Mouse (Mus musculus) heart, embryonic 10.5 days (tissue): ENCODE results near the gene Stim2. TPM values are rescaled to one million over a fixed set of nuclear protein-coding genes. Genes with fewer than 3 reads are reported as not detected.
A peak's percentile ranks its signal among the peaks of the same experiment; 100 is the strongest.

ENCODE experiments used
- DNase-seq: peaks from one replicate; pipeline ENCODE4 v3.0.0-alpha.2; 2017; ENCODE audit warnings: low spot score
- H3K27ac ChIP-seq: fragments of 300-500 bp; sonication (generic); 2 replicates; pipeline ENCODE4 v1.5.1; 2016; ENCODE audit warnings: mild to moderate bottlenecking
- H3K27me3 ChIP-seq: fragments of 300-500 bp; sonication (generic); 2 replicates; pipeline ENCODE4 v1.6.1; 2016; ENCODE audit warnings: mild to moderate bottlenecking; ENCODE audit not compliant: poor library complexity, insufficient read depth, severe bottlenecking
- H3K36me3 ChIP-seq: fragments of 300-500 bp; sonication (generic); 2 replicates; pipeline ENCODE4 v1.6.1; 2016; ENCODE audit warnings: mild to moderate bottlenecking, moderate library complexity
- H3K4me1 ChIP-seq: fragments of 300-500 bp; sonication (generic); 2 replicates; pipeline ENCODE4 v1.6.1; 2016; ENCODE audit warnings: mild to moderate bottlenecking
- H3K4me3 ChIP-seq: fragments of 300-500 bp; sonication (generic); 2 replicates; pipeline ENCODE4 v1.5.1; 2016; ENCODE audit warnings: mild to moderate bottlenecking, moderate library complexity
- H3K9me3 ChIP-seq: fragments of 300-500 bp; sonication (generic); 2 replicates; pipeline ENCODE4 v1.6.1; 2016; ENCODE audit warnings: mild to moderate bottlenecking, moderate library complexity
- WGBS: fragments of 180-500 bp; shearing (Covaris S2); methylation state at CpG from one replicate; pipeline ENCODE4 v1.1.7; 2016; 5-methylcytosine and 5-hydroxymethylcytosine counted together
- polyA plus RNA-seq: library from polyadenylated mRNA; unstranded; fragments of >200 nt; fragmentation: Nextera tagmentation; extraction: Ambion mirVana; gene quantifications from 2 replicates; pipeline ENCODE4 v1.2.1, GENCODE M21; 2016

Gene Stim2
- polyA plus RNA-seq, 1 experiment from 2014 or later: 15.2 TPM

DNA sequence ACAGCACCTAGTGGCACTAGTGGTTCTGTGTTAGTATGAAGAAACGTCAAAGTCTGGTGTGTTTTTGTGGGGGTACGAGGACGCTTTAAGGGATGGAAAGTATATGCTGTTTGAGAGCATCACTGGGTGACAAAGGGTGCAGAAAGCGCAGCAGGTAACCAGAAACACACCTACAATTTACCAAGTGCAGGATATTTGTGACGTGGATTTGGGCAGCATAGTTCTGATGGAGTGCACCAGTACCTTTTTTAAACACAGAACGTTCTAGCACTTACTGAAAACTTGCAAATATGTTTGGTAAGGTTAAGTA, 1.1 kb downstream of the Stim2 start:
- peak overlapping the region; percentile 90 for H3K4me3 ChIP-seq
- no peak for DNase-seq
- H3K4me1 ChIP-seq: peaks cover 14% of the 10 kb centered on the region
- WGBS: 2% methylated on average over 6 of the region's 6 CpGs
- H3K9me3 ChIP-seq: no peaks in the 10 kb centered on the region
- no peaks in the 10 kb centered on the region for H3K27me3 ChIP-seq
- no peaks in the 10 kb centered on the region for H3K36me3 ChIP-seq
- peak overlapping the region; percentile 93 for H3K27ac ChIP-seq

DNA sequence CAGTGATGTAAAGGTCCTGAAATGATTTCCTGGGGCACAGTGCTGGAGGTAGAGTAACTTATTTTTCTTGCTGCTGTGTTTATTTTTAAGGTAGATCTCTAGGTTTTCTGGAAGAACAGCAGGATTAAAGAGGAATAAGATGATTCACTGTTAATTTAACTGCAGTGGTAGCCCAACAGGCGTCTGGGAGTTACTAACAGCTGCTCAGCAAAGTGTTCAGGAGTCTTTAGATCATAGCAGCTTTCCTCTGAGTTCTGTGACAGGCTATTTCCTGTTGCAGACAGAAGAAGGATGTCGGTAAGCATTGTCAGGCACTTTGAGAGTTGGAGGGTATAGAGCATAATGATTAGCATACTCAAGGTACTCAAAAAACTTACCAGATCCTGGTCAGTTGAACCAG, 1.5 kb downstream of the Stim2 start:
- H3K4me1 ChIP-seq: peaks cover 11% of the 10 kb centered on the region
- peak overlapping the region; percentile 90 for H3K4me3 ChIP-seq
- no peaks in the 10 kb centered on the region for H3K27me3 ChIP-seq
- no peaks in the 10 kb centered on the region for H3K9me3 ChIP-seq
- WGBS: 3% methylated on average over 2 of the region's 2 CpGs
- no peak for DNase-seq
- peak overlapping the region; percentile 93 for H3K27ac ChIP-seq
- H3K36me3 ChIP-seq: no peaks in the 10 kb centered on the region

DNA sequence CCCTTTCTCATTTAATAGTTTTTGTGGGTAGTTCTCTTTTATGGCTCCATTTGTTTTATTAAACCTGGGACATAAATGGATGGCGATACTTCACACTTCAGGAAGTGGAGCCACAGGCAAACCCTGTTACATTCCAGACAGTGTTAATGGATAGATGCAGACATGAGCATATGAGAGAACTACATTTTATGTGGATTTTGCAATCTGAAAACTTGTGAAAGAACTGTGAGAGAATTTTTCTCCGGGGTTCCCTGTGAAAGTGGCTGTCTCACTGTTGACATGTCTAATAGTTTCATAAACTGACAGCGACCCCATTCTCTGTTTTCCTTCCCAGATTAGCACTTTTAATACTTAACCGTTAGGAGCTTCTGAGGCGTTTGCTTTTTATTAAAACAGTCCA, 2.7 kb downstream of the Stim2 start:
- Histone ChIP-seq H3K4me3 (no peak overlapping the region), H3K27me3 (no peaks in the 10 kb centered on the region), H3K36me3 (no peaks in the 10 kb centered on the region), H3K4me1 (peaks cover 17% of the 10 kb centered on the region), H3K9me3 (no peaks in the 10 kb centered on the region), H3K27ac (no peak overlapping the region)
- no peak for DNase-seq
- 75% methylated on average over 5 of the region's 5 CpGs for WGBS

DNA sequence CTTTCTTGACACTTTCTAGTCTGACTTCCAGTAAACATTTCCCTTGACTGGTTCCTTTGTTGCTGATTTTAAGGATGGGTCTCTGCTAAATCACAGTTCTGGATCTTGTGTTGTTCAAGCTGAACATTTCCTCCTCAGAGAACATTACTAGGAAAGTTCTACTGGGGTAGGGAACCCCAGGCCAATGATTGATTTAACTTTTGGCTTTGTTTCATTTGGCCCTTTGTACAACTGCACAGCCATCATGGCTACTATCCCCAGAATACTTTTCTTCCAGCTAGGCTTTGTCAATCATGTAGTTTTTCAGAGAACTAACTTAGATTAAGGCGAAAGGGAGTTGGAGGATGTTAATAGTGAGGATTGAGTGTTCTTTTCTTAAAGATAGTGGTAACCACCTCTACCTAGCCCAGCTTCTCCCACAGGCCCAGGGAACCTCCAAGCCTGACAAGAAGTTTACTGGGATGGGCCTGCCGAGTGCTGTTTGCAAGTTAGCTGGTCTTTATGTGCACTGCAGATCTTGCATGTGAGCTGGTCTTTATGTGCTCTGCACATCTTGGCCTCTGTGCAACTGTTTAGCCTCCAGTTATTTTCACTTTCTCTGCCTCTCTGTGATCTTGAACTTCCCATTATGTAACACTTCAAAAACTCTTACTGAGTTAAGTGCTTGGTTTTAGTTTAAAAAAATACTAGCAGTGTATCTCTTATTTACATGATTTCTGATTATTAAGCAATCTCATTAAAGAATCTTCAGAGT, 7.0 kb downstream of the Stim2 start:
- DNase-seq: no peak
- Histone ChIP-seq H3K4me1 (peaks cover 10% of the 10 kb centered on the region), H3K4me3 (no peak overlapping the region), H3K9me3 (no peaks in the 10 kb centered on the region), H3K36me3 (no peaks in the 10 kb centered on the region), H3K27ac (no peak overlapping the region), H3K27me3 (no peaks in the 10 kb centered on the region)
- WGBS: 81% methylated on average over 2 of the region's 2 CpGs

DNA sequence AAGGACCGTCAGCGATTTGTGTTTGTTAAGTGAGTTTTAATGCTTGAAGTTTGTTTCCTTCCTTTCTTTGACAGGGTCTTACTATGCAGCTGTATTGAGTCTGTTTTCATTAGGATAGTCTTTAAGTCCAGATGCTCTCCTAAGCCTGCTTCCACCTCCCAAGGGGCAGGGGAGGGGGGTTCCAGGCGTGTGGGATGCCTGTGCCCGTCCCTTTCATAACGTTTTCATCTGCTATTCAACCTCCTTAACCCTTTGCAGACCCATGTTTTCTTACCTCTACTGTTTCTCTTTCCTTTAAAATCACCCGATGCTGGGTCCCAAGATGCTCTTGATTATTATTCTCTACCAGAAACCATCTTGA, 7.5 kb downstream of the Stim2 start:
- H3K27ac ChIP-seq: no peak overlapping the region
- H3K36me3 ChIP-seq: no peaks in the 10 kb centered on the region
- H3K9me3 ChIP-seq: no peaks in the 10 kb centered on the region
- H3K27me3 ChIP-seq: no peaks in the 10 kb centered on the region
- H3K4me1 ChIP-seq: peaks cover 8% of the 10 kb centered on the region; the same call in 1 of the 2 replicates
- DNase-seq: no peak
- no peak overlapping the region for H3K4me3 ChIP-seq
- WGBS: 53% methylated on average over 6 of the region's 6 CpGs

DNA sequence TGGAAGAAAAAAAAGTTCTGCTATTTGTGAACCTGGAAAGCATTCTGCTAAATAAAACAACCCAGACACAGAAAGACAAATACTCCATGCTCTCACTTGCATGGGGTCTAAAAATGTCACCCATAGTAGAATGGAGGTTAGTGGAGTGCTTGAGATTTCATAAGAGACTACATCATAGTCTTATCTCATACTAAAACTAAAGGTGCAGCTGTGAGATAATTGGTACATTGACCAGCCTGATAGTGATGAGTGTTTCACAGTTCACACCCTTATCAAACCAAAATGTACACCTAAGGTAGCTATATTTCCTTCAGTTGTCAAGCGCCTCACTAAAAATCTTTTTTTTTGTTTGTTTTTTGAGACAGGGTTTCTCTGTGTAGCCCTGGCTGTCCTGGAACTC, 8.5 kb downstream of the Stim2 start:
- no peaks in the 10 kb centered on the region for H3K9me3 ChIP-seq
- WGBS: 84% methylated on average over 1 of the region's 1 CpGs
- H3K27me3 ChIP-seq: no peaks in the 10 kb centered on the region
- H3K36me3 ChIP-seq: no peaks in the 10 kb centered on the region
- peaks cover 8% of the 10 kb centered on the region; the same call in 1 of the 2 replicates for H3K4me1 ChIP-seq
- no peak overlapping the region for H3K4me3 ChIP-seq
- DNase-seq: no peak
- no peak overlapping the region for H3K27ac ChIP-seq

DNA sequence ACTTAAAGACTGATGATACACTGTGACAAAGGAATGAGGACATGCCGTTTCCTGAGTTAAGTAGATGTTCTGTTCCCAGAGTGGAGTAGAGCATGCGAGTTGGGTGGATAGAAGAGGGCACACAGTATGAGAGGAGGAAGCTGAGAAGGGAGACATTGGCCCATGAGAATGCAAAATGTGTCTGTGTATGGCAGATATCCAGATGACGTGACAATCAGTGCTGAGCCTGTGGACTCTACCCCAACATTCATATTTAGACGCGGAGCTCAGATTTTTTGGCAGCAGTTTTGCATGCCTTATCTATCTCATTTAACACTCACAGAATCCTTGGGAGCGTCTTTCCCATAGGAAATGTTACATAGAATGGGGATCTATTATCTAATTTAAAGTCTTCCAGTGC, 9.3 kb downstream of the Stim2 start:
- no peaks in the 10 kb centered on the region for H3K9me3 ChIP-seq
- no peaks in the 10 kb centered on the region for H3K27me3 ChIP-seq
- no peaks in the 10 kb centered on the region for H3K36me3 ChIP-seq
- no peak for DNase-seq
- no peak overlapping the region for H3K27ac ChIP-seq
- no peak overlapping the region for H3K4me3 ChIP-seq
- WGBS: 78% methylated on average over 6 of the region's 6 CpGs
- H3K4me1 ChIP-seq: peaks cover 8% of the 10 kb centered on the region; the same call in 1 of the 2 replicates

DNA sequence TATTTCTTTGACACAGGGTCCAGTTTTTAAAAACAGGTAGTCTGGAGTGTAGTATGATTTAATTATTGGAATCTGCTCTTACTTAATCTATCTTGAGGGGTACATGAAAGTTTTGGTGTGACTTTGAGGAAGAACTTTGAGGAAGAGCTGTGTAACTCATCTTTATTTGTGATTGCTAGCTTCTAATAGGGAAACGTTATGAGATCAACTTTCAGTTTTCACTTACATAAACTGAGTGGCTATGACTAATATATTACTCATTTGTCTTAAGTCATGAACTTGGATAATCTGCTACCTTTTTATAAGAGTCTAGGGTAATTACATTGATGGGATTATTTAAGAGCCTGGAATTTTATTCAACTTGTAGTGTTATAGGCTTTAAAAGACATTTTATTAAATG, 15.0 kb downstream of the Stim2 start:
- 70% methylated on average over 1 of the region's 1 CpGs for WGBS
- H3K27me3 ChIP-seq: no peaks in the 10 kb centered on the region
- no peaks in the 10 kb centered on the region for H3K36me3 ChIP-seq
- no peaks in the 10 kb centered on the region for H3K4me1 ChIP-seq
- no peak overlapping the region for H3K4me3 ChIP-seq
- no peaks in the 10 kb centered on the region for H3K9me3 ChIP-seq
- no peak for DNase-seq
- no peak overlapping the region for H3K27ac ChIP-seq

DNA sequence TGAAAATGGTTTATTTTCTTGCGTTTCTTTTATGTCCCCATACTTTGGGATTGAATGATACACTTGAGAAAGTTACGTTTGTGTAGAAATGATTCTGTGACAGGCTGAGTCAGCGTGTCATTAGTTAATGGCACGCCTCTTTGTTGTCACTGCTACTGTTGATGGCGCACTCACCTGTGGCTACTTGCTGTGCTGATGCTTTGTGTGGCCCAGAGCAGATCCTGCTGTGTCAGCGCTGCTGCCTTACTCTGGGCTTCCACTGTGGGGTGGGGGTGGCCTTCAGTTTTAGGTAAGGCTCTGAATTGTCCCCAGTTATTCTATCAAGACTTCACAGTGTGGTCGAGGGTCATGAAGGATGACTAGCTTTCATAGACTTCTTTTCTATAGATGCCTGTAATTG, 18.8 kb downstream of the Stim2 start:
- H3K36me3 ChIP-seq: no peaks in the 10 kb centered on the region
- H3K27ac ChIP-seq: no peak overlapping the region
- WGBS: 66% methylated on average over 7 of the region's 7 CpGs
- no peaks in the 10 kb centered on the region for H3K9me3 ChIP-seq
- DNase-seq: no peak
- H3K4me1 ChIP-seq: peaks cover 5% of the 10 kb centered on the region; the same call in 1 of the 2 replicates
- no peaks in the 10 kb centered on the region for H3K27me3 ChIP-seq
- no peak overlapping the region for H3K4me3 ChIP-seq

DNA sequence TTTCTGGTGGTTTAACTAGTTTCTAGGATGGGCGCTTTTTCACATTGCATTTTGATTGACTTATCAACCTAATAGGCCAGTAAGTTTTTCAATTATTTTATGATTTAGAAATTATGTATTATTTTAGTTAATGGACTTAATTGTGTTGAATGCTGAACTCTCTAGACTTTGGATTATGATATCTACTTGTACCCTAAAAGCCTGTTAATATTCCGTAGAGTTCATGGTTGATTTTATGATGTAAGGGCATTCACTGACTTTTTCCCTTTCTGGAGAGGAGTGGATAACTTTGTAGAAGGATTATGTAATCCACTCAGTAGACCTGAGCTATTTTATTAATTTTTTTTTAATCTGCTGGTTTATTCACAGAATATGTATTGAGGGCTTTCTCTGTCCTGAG, 20.6 kb downstream of the Stim2 start:
- DNase-seq: no peak
- H3K4me1 ChIP-seq: peaks cover 5% of the 10 kb centered on the region; the same call in 1 of the 2 replicates
- 91% methylated on average over 2 of the region's 2 CpGs for WGBS
- no peak overlapping the region for H3K4me3 ChIP-seq
- H3K27me3 ChIP-seq: no peaks in the 10 kb centered on the region
- H3K36me3 ChIP-seq: no peaks in the 10 kb centered on the region
- H3K27ac ChIP-seq: no peak overlapping the region
- no peaks in the 10 kb centered on the region for H3K9me3 ChIP-seq

DNA sequence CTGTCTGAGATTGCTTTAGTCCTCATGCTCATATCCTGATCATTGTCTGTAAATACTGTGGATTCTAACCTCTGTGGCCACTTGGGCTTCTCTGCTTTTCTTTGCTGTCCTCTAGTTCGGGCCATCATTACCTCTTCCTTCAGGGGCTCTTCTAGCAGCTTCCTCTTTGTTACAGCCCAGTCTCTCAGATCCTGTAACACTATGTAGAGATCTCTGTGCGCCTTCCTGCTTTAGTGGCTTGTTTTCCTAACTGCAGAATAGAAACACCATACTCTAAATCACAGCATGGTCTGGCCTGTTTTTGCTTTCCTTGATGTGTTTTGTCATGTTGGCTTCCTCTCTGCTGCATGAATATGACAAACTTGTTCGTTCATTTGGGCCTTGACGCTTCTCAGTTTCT, 21.2 kb downstream of the Stim2 start:
- Histone ChIP-seq H3K9me3 (no peaks in the 10 kb centered on the region), H3K36me3 (no peaks in the 10 kb centered on the region), H3K4me1 (peaks cover 5% of the 10 kb centered on the region; the same call in 1 of the 2 replicates), H3K27me3 (no peaks in the 10 kb centered on the region), H3K4me3 (no peak overlapping the region), H3K27ac (no peak overlapping the region)
- DNase-seq: no peak
- WGBS: 62% methylated on average over 4 of the region's 4 CpGs

DNA sequence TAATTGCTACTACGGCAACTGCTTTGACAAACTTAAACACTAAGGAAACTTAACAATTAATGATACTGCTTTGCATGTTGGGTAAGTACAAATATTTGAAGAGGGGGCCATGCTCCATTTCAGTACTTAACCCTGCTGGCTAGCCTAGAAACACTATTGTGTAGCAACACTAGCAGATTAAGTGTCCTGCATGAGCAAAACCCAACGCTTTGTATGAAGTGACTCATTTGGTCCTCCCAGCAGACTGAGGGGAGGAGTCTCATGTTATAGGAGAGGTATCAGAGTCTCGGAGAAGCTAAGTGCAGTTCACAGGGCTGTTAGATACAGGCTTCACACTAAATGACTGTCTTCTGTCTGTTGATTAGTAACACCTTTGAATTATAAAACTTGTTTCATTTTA, 26.3 kb downstream of the Stim2 start:
- peaks cover 1% of the 10 kb centered on the region; the same call in 1 of the 2 replicates for H3K4me1 ChIP-seq
- H3K4me3 ChIP-seq: no peak overlapping the region
- WGBS: 65% methylated on average over 3 of the region's 3 CpGs
- H3K27me3 ChIP-seq: no peaks in the 10 kb centered on the region
- no peaks in the 10 kb centered on the region for H3K9me3 ChIP-seq
- H3K27ac ChIP-seq: no peak overlapping the region
- no peak for DNase-seq
- H3K36me3 ChIP-seq: no peaks in the 10 kb centered on the region

DNA sequence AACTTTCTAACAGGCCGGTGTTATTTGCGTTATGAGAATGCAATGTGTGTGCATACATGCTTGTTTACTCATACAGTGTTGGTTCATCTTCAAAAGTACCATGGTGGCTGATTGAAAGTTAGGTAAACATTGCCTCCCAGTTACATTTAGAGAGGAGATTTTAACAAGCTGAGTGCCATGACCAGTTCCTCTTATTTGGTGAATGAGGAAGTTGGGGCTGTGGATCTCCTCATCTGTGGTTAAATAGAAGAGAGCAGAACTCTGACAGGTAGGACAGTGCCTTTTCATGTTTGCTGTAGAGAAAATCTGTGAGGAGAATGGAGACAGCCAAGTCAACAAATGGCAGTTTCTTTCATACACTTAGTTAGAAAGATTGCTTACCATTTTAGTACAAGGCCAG, 27.3 kb downstream of the Stim2 start:
- no peak for DNase-seq
- Histone ChIP-seq H3K4me3 (no peak overlapping the region), H3K27ac (no peak overlapping the region), H3K27me3 (no peaks in the 10 kb centered on the region), H3K9me3 (no peaks in the 10 kb centered on the region), H3K4me1 (no peaks in the 10 kb centered on the region), H3K36me3 (no peaks in the 10 kb centered on the region)
- 90% methylated on average over 2 of the region's 2 CpGs for WGBS

DNA sequence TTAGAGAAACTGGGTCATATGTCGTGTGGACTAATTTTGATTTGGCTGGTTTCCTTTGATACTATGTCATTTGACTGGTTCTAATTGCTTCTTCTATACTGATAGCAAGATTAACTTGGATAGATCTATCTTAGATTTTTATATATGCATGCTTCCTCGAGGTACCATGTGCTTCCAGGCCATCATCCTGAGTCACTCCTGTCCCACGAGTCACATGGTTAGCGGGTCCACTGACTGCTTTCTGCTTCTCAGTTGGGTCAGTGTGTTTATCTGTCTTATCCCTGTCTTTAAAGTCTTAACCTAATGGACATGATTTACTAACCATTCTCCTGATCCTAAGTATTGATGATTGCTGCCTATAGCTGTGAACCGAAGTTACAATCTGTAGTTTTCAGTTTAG, 34.9 kb downstream of the Stim2 start:
- Histone ChIP-seq H3K4me3 (no peak overlapping the region), H3K4me1 (peaks cover 11% of the 10 kb centered on the region), H3K27ac (no peak overlapping the region), H3K27me3 (no peaks in the 10 kb centered on the region), H3K9me3 (no peaks in the 10 kb centered on the region), H3K36me3 (no peaks in the 10 kb centered on the region)
- 86% methylated on average over 5 of the region's 5 CpGs for WGBS
- DNase-seq: no peak
